Mouse (Mus musculus): ENCODE data around the gene Gpam. TPM values are rescaled to one million over a fixed set of nuclear protein-coding genes. Genes with fewer than 3 reads are reported as not detected.

Gpam gene
- 3.6 and 3.7 TPM in 2 replicates for polyA plus RNA-seq (2012)

DNA sequence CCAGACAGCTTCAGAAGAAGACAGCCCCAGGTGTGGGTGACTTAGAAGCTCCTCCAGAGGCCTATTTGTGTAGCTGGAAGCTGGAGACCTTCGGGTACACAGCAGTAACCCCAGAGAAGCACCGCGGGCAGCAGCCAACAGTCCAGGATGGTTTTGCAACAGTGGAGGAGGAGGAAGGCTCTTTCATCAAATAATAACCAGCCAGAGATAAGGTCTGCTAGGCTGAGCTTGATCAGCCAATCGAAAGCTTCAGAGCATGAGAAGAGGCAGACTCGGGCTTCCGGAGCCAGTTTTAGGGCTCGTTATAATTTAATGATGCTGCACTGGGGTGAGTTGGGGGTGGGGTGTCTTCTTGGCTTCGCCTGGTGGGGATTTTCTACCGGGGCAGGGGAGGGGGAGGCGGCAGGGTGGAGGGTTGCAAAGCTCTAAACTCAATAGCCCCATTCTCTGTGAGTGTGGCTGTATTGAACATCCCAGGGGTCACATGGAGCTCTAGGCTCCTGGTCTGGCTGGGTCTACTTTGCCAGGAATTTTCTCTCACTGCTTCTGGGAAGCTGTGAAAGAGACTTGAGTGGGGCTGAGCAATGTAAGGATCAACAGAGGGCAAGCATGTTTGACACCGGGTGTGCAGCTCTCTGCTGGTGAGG is at the start of gene Gpam:
Gpam (minus strand) TSS at position 167 of the 647 bp plus-strand sequence.

Other genes starting within 250 kb of the Gpam start
- not detected in 2 replicates for gene Tectb, start 53.5 kb upstream of the Gpam start, polyA plus RNA-seq (2012)
- gene Gucy2g, start 114.0 kb upstream of the Gpam start, polyA plus RNA-seq (2012): 0.04 TPM in 1 of 2 replicates, not detected in the other
- gene Acsl5, start 124.7 kb upstream of the Gpam start, polyA plus RNA-seq (2012): 23.9 and 25.1 TPM in 2 replicates
- 32.8 and 45.7 TPM in 2 replicates for gene Zdhhc6, start 188.8 kb upstream of the Gpam start, polyA plus RNA-seq (2012)
- 7.2 and 10.1 TPM in 2 replicates for gene Vti1a, start 189.1 kb upstream of the Gpam start, polyA plus RNA-seq (2012)

Measured in megakaryocyte-erythroid progenitor cell, adult 5 weeks (primary cell).